Mouse (Mus musculus) neutrophil, adult 5-6 weeks (primary cell): ENCODE data around the gene Ddrgk1. TPM values are rescaled to one million over a fixed set of nuclear protein-coding genes. Genes with fewer than 3 reads are reported as not detected.
A peak's percentile ranks its signal among the peaks of the same experiment; 100 is the strongest.
"Not testable (repeated sequence)": the region's sequence is repeated elsewhere in the genome, so short reads cannot be mapped to it uniquely, and the experiment has no call there.

Experiments used
- ATAC-seq: fragments of 151-379, 151-347 bp; 2 replicates; pipeline ENCODE4 v1.8.0; 2017; ENCODE audit warnings: mild to moderate bottlenecking, moderate TSS enrichment; ENCODE audit not compliant: insufficient number of reproducible peaks, poor library complexity, low FRiP score, severe bottlenecking; ENCODE audit errors: extremely low read depth
- total RNA-seq: library from RNA; stranded (forward); fragments of 200-1000 nt; gene quantifications from 2 replicates; pipeline ENCODE4 v1.2.3, GENCODE M21; 2017

Gene Ddrgk1
- total RNA-seq, 1 experiment from 2014 or later: 74.4 TPM

GRCm38 (mm10) chr2:130656536-130656935 is 7.9 kb downstream of the Ddrgk1 start:
- ATAC-seq: no peak

- ATAC-seq: no peak
Measured at GRCm38 (mm10) chr2:130655660-130656339, 8.7 kb downstream of the Ddrgk1 start.

GRCm38 (mm10) chr2:130653760-130654159 is 10.7 kb downstream of the Ddrgk1 start:
- ATAC-seq: no peak

- ATAC-seq: no peak
Measured at GRCm38 (mm10) chr2:130653303-130653702, 11.2 kb downstream of the Ddrgk1 start.

- ATAC-seq: not testable (repeated sequence)
Measured at GRCm38 (mm10) chr2:130649028-130649427, 15.4 kb downstream of the Ddrgk1 start.

GRCm38 (mm10) chr2:130645198-130645597 is 19.3 kb downstream of the Ddrgk1 start:
- ATAC-seq: no peak

GRCm38 (mm10) chr2:130642684-130643369 is 21.6 kb downstream of the Ddrgk1 start, which contains the start of gene Lzts3:
Gene Lzts3, minus strand, starts transcription at chr2:130642803.
- peak; percentile 60 for ATAC-seq

- no peak for ATAC-seq
Measured at GRCm38 (mm10) chr2:130642197-130642660, 22.2 kb downstream of the Ddrgk1 start.

- no peak for ATAC-seq
Measured at GRCm38 (mm10) chr2:130641351-130642025, 23.0 kb downstream of the Ddrgk1 start.

- ATAC-seq: no peak
Measured at GRCm38 (mm10) chr2:130639276-130639675, 25.2 kb downstream of the Ddrgk1 start.

GRCm38 (mm10) chr2:130638101-130638611 is 26.3 kb downstream of the Ddrgk1 start:
- ATAC-seq: no peak

GRCm38 (mm10) chr2:130635847-130636246 is 28.6 kb downstream of the Ddrgk1 start:
- no peak for ATAC-seq

GRCm38 (mm10) chr2:130634739-130635411 is 29.6 kb downstream of the Ddrgk1 start:
- ATAC-seq: peak; percentile 10; the same call in 1 of the 2 replicates

GRCm38 (mm10) chr2:130634006-130634738 is 30.3 kb downstream of the Ddrgk1 start:
- no peak for ATAC-seq

- no peak for ATAC-seq
Measured at GRCm38 (mm10) chr2:130632887-130633675, 31.4 kb downstream of the Ddrgk1 start.

GRCm38 (mm10) chr2:130632416-130632815 is 32.0 kb downstream of the Ddrgk1 start:
- no peak for ATAC-seq

- ATAC-seq: peak; percentile 80
Measured at GRCm38 (mm10) chr2:130629839-130630203, 34.6 kb downstream of the Ddrgk1 start, which contains the start of the genes Fastkd5 and Ubox5. Gene Fastkd5, minus strand, starts transcription at chr2:130630027. Gene Ubox5, minus strand, starts transcription at chr2:130630038.
